Mouse (Mus musculus) ES-CJ7 (cell line): ENCODE data around the gene Rhod.
"Not testable (repeated sequence)": the region's sequence is repeated elsewhere in the genome, so short reads cannot be mapped to it uniquely, and the experiment has no call there.

ENCODE experiments used
- DNase-seq: peaks from one replicate; pipeline ENCODE4 v3.0.0; 2011; ENCODE audit warnings: low read depth, low spot score

Rhod gene

DNA sequence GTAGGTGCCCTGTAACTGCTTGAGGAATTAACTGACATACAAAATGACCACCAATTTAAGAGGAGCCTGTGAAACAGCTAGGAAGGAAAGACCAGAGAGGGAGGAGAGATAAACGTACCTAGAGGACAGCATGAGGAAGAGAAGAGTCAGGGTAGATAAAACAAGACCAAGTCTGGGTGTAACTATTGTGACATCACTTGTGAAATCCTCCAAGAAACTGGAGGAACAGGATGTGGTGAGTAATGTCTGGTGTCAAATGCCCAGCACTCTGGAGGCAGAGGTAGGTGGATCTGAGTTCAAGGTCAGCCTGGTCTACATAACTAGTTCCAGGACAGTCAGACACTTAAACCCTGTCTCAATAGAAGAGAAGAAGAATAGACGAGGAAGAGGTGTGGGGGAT, 30.2 kb downstream of the Rhod start:
- no peak for DNase-seq

DNA sequence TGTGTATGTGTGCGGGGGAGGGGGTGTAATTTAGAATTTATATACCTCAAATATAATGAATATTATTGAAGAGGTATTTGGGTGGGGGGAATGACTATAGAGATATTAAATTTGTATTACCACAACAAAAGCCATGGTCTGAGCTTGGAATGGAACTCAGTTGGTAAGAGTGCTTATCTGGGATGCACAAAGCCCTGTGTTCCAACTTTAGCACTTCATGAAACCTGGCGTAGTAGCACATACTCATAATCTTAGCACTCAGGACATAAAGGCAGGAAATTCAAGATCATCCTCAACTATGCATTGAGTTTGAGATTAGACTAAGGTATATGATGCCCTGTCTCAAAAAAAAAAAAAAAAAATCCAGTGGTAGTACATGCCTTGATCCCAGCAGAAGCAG, 34.4 kb downstream of the Rhod start:
- DNase-seq = no peak

DNA sequence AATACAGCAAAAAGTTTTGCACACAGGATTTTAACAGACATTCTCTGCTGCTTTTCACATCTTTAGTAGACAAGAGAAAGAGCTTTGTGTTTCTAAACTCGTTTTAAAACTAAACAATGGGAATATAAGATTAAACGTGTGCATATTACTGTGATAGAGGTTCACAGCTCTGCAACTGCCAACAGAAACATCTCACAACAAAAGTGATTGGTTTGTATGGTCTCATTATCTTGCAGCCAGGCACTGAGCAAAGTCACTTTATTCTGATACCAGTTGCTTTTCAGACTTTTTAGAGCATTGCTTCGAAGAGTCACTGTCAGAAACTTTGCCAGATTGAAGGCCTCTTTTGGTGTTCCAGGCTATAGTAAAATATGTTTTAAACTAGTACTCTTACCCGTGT, 40.3 kb downstream of the Rhod start:
- no peak for DNase-seq

DNA sequence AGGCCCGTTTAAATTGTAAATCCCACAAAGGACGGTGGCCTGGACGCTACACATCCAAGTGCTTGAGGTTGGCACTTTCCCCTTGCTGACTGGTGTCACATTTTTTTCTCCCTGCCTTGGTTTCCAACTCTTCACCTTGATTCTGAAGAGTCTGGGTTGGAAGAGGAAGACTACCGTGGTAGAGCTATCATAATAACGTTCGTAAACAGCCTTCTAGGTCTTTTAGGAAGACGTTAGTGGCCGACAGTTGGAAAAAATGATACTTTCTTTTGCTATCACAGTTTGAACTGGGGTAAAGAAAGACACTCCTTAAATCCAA, 40.6 kb downstream of the Rhod start:
- DNase-seq = peak; percentile 55

DNA sequence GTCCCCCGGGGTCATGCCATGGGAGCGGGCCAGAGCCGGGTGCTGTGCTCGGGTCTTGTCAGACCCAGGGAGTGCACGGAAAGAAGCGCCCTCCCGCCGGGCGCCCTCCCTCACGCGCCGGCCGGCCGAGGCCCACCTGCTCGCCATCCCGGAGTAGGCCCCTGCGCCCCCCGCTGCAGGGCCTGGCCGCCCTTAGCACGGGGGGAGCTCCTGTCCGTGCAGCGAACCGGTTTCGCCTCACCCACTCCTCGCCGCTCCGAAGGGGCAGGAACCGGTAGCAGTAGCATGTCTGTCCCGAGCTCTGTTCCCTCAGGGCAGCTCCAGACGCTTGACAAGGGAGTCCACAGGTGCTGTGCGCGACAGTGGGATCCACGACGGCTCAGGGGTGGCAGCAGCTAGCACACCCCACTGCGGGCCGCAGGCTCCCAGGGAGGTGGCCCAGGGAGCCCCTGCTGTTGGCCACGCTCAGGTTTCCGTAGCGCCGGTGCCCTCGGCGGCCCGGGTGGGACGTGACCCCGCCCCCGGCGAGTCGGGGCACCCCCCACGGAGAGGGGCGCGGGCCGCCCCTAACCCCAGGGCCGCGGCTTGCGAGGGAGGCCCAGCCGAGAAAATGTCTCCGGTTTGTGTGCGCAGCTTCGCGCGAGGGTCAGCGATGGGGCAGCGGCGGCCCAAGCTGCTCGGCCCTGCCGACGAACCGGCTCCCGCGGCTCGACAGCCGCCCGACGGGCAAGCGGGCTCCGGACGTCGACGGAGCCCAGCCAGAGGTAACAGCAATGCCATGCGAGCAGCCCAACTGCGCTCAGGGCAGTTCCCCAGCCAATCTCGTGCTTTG, 41.2 kb downstream of the Rhod start, which contains the start of gene Kdm2a:
Gene Kdm2a (minus strand): TSS at position 488 of the 832 bp plus-strand sequence.
- peak; percentile 51 for DNase-seq

DNA sequence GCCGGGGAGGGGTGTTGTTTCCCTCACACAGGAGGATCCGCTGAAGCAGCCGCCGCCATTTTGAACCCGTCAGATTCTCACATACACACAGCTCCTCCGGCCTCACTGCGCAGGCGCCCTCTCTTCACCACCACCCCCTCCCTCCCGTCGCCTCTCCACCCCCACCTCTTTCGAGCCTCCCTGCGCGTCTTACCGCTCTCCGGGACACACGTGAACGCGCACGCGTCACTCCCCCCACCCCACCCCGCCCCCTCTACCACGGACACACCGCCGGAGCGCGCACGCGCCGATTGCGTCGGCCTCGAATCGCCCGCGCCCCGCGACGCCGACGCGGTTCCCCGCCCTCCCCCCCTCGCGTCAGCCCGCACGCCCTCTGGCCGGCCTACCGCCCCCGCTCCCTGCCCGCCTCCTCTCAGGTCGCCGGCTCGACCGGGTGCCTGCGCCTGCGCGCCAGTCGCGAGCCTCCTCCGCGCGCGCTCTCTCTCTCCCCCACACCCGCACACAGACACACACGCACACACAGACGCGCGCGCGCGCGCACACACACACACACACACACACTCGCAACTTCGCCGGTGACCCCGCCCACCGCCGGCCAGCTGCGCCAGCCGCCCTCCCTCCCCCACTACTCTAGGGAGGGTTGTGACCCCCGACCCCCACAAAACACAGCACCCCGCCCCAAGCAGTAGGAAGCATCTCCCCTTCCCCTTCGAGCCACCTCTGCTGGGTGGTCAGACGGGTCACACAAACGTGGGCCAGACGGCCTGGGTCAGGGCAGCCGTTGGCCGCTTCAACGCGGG, 42.0 kb downstream of the Rhod start:
- DNase-seq = peak; percentile 99

DNA sequence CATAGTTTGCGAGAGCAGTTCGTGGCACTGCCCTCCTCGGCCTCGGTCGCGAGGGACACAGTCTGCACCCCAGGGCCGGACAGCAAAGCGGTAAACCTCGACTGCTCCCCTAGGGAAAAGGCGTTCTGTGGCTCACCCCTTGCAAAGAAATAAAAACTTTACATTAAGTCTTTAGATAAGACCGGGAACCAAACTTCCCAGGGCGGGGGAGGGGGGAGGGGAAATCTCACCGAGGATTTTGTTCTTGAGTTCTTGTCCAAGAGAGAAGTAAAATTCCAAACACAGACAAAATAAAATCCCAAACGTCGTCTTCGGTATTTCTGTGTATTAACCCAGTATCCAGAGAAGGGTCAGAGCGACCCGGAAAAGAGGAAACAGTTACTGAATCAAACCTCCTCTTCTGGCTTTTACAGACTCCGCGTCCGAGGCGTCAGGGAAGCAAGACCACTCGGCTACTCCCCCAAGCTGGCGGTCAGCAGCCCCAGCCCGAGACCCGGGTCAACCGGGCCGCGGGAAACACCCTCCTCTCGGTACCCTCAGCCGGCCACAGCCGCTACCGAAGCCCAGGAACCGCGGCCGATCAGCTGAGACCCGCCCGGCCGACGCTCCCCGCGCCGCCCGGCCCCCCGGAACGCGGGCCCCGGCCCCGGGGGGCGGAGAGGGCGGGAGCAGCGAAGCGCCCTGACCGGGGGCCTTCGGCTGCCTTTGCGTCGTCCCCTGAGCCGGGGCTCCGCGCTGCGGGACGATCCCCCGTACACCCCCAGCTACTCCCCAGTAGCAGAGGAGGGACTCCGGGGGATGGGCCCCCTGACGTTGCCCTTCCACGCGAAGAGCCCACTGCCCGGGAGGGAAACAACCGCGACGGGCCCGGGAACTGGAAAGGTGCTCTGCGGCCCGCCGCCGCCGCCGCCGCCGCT, 42.9 kb downstream of the Rhod start:
- DNase-seq = no peak

DNA sequence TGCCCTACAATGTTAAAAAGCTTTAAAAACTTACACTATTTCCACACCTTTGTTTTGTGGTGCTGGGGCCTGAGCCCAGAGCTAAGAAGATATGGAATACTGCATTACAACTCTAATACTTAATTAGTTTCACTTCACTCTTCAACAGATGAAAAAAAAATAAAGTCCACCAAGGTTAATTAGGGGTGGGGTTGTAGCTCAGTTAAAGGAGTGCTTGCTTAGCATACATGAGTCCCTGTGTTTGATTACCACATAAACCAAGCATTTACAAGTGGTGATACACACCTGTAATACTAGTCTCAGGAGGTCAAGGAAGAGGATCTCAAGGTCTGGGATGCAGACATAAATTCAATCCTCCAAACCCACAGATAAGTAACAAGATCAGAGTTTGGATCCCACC, 52.0 kb downstream of the Rhod start:
- DNase-seq = no peak

DNA sequence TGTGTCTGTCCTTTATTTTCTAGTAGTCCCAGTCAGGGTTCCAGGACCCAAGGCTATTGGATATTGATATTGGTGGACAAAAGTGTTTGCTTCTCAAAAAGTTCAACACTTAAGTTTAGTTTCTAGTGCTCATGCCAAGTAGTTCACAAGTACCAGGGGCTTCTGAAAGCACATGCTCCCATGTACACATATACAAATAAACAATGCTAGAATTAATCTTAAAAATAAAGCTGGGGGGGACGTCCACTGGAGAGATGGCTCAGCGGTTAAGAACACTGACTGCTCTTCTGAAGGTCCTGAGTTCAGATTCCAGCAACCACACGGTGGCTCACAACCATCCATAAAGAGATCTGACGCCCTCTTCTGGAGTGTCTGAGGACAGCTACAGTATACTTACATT, 54.2 kb downstream of the Rhod start:
- DNase-seq = no peak

DNA sequence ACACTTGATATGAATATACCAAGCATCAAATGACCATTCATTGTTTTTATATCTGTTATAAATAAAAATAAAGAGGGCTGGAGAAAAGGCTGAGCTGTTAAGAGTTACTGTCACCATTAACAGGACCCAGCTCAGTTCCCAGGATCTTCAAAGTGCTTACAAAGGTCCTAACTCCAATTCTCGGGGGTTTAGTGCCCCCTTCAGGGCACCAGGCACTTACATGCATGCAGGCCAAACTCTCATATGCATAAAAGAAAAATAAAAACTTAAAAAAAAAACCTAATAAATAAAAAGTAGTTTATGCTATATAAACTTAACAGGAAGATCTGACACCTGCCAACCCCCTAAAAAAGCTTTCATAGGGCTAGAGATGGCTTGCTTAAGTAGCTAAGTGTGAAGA, 54.9 kb downstream of the Rhod start:
- DNase-seq = no peak

DNA sequence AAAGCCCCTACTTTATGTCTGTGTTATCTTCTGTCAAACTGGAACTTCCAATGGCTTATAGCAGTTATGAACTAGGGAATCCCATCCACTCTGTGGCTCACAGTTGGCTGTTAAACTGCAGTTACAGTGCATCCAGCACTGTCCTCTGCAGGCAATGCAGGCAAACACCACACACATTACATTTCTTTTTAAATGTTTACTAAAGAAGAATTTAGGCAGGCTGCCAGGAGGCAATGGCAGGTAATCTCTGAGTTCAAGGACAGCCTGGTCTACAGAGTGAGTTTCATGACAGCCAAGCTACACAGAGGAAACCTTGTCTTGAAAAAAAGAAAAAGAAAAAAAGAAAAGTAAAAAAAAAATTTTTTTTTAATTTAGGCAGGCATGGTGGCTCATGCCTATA, 55.9 kb downstream of the Rhod start:
- DNase-seq = no peak

DNA sequence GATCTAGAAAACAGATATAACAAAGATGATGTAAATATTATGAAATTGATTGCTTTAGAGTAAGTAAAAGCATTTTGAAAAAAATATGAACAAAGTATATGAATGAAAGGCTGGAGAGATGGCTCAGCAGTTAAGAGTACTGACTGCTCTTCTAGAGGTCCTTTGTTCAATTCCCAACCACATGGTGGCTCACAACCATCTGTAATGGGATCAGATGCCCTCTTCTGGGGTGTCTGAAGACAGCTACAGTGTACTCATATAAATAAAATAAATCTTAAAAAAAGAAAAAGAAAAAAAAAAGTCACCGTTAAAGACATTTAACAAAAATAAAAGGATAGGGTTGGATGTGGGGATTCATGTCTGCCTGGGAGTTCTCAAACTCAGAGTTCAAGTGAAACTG, 56.9 kb downstream of the Rhod start:
- DNase-seq = not testable (repeated sequence)
